Mouse (Mus musculus): ENCODE results near the gene Adamtsl4.

- TF ChIP-seq CTCF (IDR thresholded peaks at IDR 0.05; ENCODE audit: control insufficient read depth, insufficient read depth, insufficient read length) (no peak), USF1 (IDR thresholded peaks at IDR 0.05; ENCODE audit: low read depth) (no peak), MYOG (IDR thresholded peaks at IDR 0.05; ENCODE audit: control insufficient read depth, extremely low read depth, insufficient read length) (no peak), MYOD1 (IDR thresholded peaks at IDR 0.05; ENCODE audit: control insufficient read depth, insufficient read length, low read depth) (no peak), MAX (IDR thresholded peaks at IDR 0.05) (no peak)
Measured at GRCm38 (mm10) chr3:95709044-95709443, 21.3 kb upstream of the Adamtsl4 start.

All from C2C12 (cell line).